Mouse (Mus musculus) erythroblast, adult 5-6 weeks (primary cell): ENCODE measurements around the gene Smg6. TPM values are rescaled to one million over a fixed set of nuclear protein-coding genes. Genes with fewer than 3 reads are reported as not detected.

Experiments
- ATAC-seq: replicated peaks from 2 replicates; pipeline ENCODE4 v1.8.0; 2016; ENCODE audit warnings: moderate number of reproducible peaks, mild to moderate bottlenecking, moderate TSS enrichment, inconsistent platforms; ENCODE audit not compliant: poor library complexity, low FRiP score, severe bottlenecking
- total RNA-seq, 2 experiments: library from RNA; stranded (forward) in 1 of 2; stranded (reverse) in 1 of 2; fragments of 150-400 nt in 1 of 2; fragments of 200-764, 138-1000 nt in 1 of 2; gene quantifications; 2 replicates each; pipeline versions ENCODE4 v1.2.3 to v1.2.4; 2015 to 2017; ENCODE audit warnings: low replicate concordance in 2 of 2

Smg6 gene
- total RNA-seq, 2 experiments from 2014 or later, result 68.8 to 157 TPM

GRCm38 (mm10) chr11:74926388-74927005 is 874 bp downstream of the Smg6 start:
- ATAC-seq, result peak; percentile 72

- no peak for ATAC-seq
These were observed 1.7 kb downstream of the Smg6 start for GRCm38 (mm10) chr11:74927236-74927725.

- no peak for ATAC-seq
These were observed 3.5 kb downstream of the Smg6 start for GRCm38 (mm10) chr11:74929111-74929510.

GRCm38 (mm10) chr11:74930391-74930790 is 4.8 kb downstream of the Smg6 start:
- ATAC-seq, result no peak

GRCm38 (mm10) chr11:74946348-74946747 is 20.7 kb downstream of the Smg6 start:
- peak; percentile 75 for ATAC-seq

GRCm38 (mm10) chr11:74954901-74955300 is 29.3 kb downstream of the Smg6 start:
- ATAC-seq, result no peak

- ATAC-seq, result no peak
These were observed 30.4 kb downstream of the Smg6 start for GRCm38 (mm10) chr11:74956006-74956405.

- ATAC-seq, result no peak
These were observed 32.0 kb downstream of the Smg6 start for GRCm38 (mm10) chr11:74957600-74957999.

- no peak for ATAC-seq
These were observed 33.9 kb downstream of the Smg6 start for GRCm38 (mm10) chr11:74959501-74959900.

GRCm38 (mm10) chr11:74960031-74960551 is 34.5 kb downstream of the Smg6 start:
- no peak for ATAC-seq

GRCm38 (mm10) chr11:74961953-74962352 is 36.3 kb downstream of the Smg6 start:
- no peak for ATAC-seq

- ATAC-seq, result no peak
These were observed 37.3 kb downstream of the Smg6 start for GRCm38 (mm10) chr11:74962846-74963407.

- ATAC-seq, result no peak
These were observed 39.9 kb downstream of the Smg6 start for GRCm38 (mm10) chr11:74965516-74965915.

GRCm38 (mm10) chr11:74973290-74974157 is 47.9 kb downstream of the Smg6 start:
- no peak for ATAC-seq

- no peak for ATAC-seq
These were observed 49.0 kb downstream of the Smg6 start for GRCm38 (mm10) chr11:74974615-74975014.

- ATAC-seq, result no peak
These were observed 51.4 kb downstream of the Smg6 start for GRCm38 (mm10) chr11:74976835-74977687.

GRCm38 (mm10) chr11:74981464-74981863 is 55.8 kb downstream of the Smg6 start:
- ATAC-seq, result peak; percentile 91

- ATAC-seq, result no peak
These were observed 56.6 kb downstream of the Smg6 start for GRCm38 (mm10) chr11:74982241-74982640.

GRCm38 (mm10) chr11:74988162-74988561 is 62.5 kb downstream of the Smg6 start:
- ATAC-seq, result no peak

GRCm38 (mm10) chr11:74989047-74989446 is 63.4 kb downstream of the Smg6 start:
- no peak for ATAC-seq
